ENCODE assay signal across 8 mouse cellular contexts in genomic region chrX:100625146-100625545, GRCm38 (mm10). TPM values are rescaled to one million over a fixed set of nuclear protein-coding genes. Genes with fewer than 3 reads are reported as not detected.
A peak's percentile ranks its signal among the peaks of the same experiment; 100 is the strongest.
DNase-seq lines count a peak whose midpoint lies in the region; ATAC-seq and TF ChIP-seq lines count a peak whose summit lies in the region.

No protein-coding gene starts in this region.

- TF ChIP-seq CTCF in heart, adult 2 months (IDR thresholded peaks at IDR 0.05), result no peak
- TF ChIP-seq CTCF in E14TG2a.4 (conservative IDR thresholded peaks at IDR 0.05; ENCODE audit: low read length), result no peak
- TF ChIP-seq CTCF in liver, embryonic 14.5 days (IDR thresholded peaks at IDR 0.05; ENCODE audit: low read depth), result no peak

- no peak for DNase-seq in heart, adult 2 months
- DNase-seq in heart, postnatal 25 days (ENCODE audit: low spot score), result no peak
- DNase-seq in forebrain, embryonic 11.5 days (ENCODE audit: low spot score), result no peak
- DNase-seq in liver, embryonic 14.5 days (ENCODE audit: low read depth in 3 of 3, low spot score in 3 of 3), result no peak
- no peak for DNase-seq in urinary bladder, postnatal 36 days (ENCODE audit: low spot score in 2 of 2)
- no peak for DNase-seq in layer of hippocampus, adult 9-11 months
- DNase-seq in frontal cortex, postnatal 10 days (ENCODE audit: low spot score in 2 of 2), result no peak

- peak overlapping the region; percentile 51; the same call in 1 of the 2 replicates for H3K4me2 ChIP-seq in forebrain, embryonic 11.5 days (ENCODE audit: low read depth, low read length, severe bottlenecking)
- H3K4me2 ChIP-seq in liver, embryonic 14.5 days (ENCODE audit: low read depth), result peak overlapping the region; percentile 77

- H3K27me3 ChIP-seq in heart, adult 2 months (ENCODE audit: control insufficient read depth, insufficient read depth, low read length), result no peaks in the 10 kb centered on the region
- H3K27me3 ChIP-seq in E14TG2a.4 (ENCODE audit: insufficient read depth, low read length), result no peaks in the 10 kb centered on the region
- no peaks in the 10 kb centered on the region for H3K27me3 ChIP-seq in forebrain, embryonic 11.5 days (ENCODE audit: control insufficient read depth, insufficient read depth, low read length)
- H3K27me3 ChIP-seq in liver, embryonic 14.5 days (ENCODE audit: control insufficient read depth, insufficient read depth, low read length), result no peaks in the 10 kb centered on the region

- TF ChIP-seq EP300 in heart, adult 2 months (IDR thresholded peaks at IDR 0.05; ENCODE audit: insufficient read depth, low read depth, low read length), result no peak
- TF ChIP-seq EP300 in liver, embryonic 14.5 days (IDR thresholded peaks at IDR 0.05; ENCODE audit: low read depth), result no peak

- no peaks in the 10 kb centered on the region for H3K9me3 ChIP-seq in E14TG2a.4 (ENCODE audit: low read length)
- no peaks in the 10 kb centered on the region for H3K9me3 ChIP-seq in forebrain, embryonic 11.5 days (ENCODE audit: control insufficient read depth, low read length)
- no peaks in the 10 kb centered on the region for H3K9me3 ChIP-seq in liver, embryonic 14.5 days (ENCODE audit: control insufficient read depth, low read length)

- peak overlapping the region; percentile 72 for H3K27ac ChIP-seq in heart, adult 2 months
- H3K27ac ChIP-seq in forebrain, embryonic 11.5 days (ENCODE audit: low read depth, low read length), result no peak overlapping the region
- H3K27ac ChIP-seq in liver, embryonic 14.5 days, result peak overlapping the region; percentile 41

- H3K4me1 ChIP-seq in heart, adult 2 months (ENCODE audit: control insufficient read depth, insufficient read depth, low read length), result no peaks in the 10 kb centered on the region
- H3K4me1 ChIP-seq in E14TG2a.4 (replicated peaks; ENCODE audit: low read depth, low read length), result peaks cover 13% of the 10 kb centered on the region; the same call in 1 of the 2 replicates
- H3K4me1 ChIP-seq in forebrain, embryonic 11.5 days (replicated peaks; ENCODE audit: control insufficient read depth, insufficient read depth, low read length), result no peaks in the 10 kb centered on the region
- H3K4me1 ChIP-seq in liver, embryonic 14.5 days (replicated peaks; ENCODE audit: control insufficient read depth in 2 of 2, insufficient read depth in 2 of 2, low read length in 1 of 2), result peaks cover 0 to 9% of the 10 kb centered on the region in 2 experiments

- no peak overlapping the region for H3K9ac ChIP-seq in heart, adult 2 months (ENCODE audit: low read depth, low read length)
- peak overlapping the region; percentile 54; the same call in 1 of the 2 replicates for H3K9ac ChIP-seq in forebrain, embryonic 11.5 days (ENCODE audit: low read length)
- H3K9ac ChIP-seq in liver, embryonic 14.5 days (replicated peaks), result peak overlapping the region; percentile 72

- no peak; the same call in 1 of the 2 replicates for ATAC-seq in forebrain, embryonic 11.5 days (replicated peaks; ENCODE audit: low FRiP score)
- ATAC-seq in liver, embryonic 14.5 days (ENCODE audit: insufficient read depth), result no peak

- intact Hi-C loops in heart, adult 2 months (cut with DNase I), result no loop called here
- intact Hi-C loops in heart, postnatal 25 days (cut with DNase I), result no loop called here

- TF ChIP-seq POLR2A in heart, adult 2 months (IDR thresholded peaks at IDR 0.05; ENCODE audit: insufficient read depth, low read depth, low read length), result no peak

- H3K79me2 ChIP-seq in heart, adult 2 months (replicated peaks; ENCODE audit: control insufficient read depth, insufficient read depth, low read length), result no peaks in the 10 kb centered on the region

- WGBS in heart, adult 2 months, result 30% methylated on average over 7 of the region's 7 CpGs
- WGBS in forebrain, embryonic 11.5 days, result 50% methylated on average over 7 of the region's 7 CpGs
- WGBS in liver, embryonic 14.5 days (ENCODE audit: insufficient replicate concordance), result 28% methylated on average over 7 of the region's 7 CpGs

- H3K36me3 ChIP-seq in heart, adult 2 months (ENCODE audit: control insufficient read depth, insufficient read depth, low read length), result no peaks in the 10 kb centered on the region
- peaks cover 37% of the 10 kb centered on the region for H3K36me3 ChIP-seq in E14TG2a.4 (ENCODE audit: insufficient read depth, low read length)
- no peaks in the 10 kb centered on the region for H3K36me3 ChIP-seq in forebrain, embryonic 11.5 days (ENCODE audit: control insufficient read depth, insufficient read depth, low read length)
- H3K36me3 ChIP-seq in liver, embryonic 14.5 days (replicated peaks; ENCODE audit: control insufficient read depth, insufficient read depth, low read depth), result peaks cover 6% of the 10 kb centered on the region; the same call in 1 of the 2 replicates

- H3K4me3 ChIP-seq in heart, adult 2 months, result peak overlapping the region; percentile 60
- H3K4me3 ChIP-seq in E14TG2a.4 (replicated peaks; ENCODE audit: low read length), result peak overlapping the region; percentile 88
- peak overlapping the region; percentile 59 for H3K4me3 ChIP-seq in forebrain, embryonic 11.5 days (ENCODE audit: low read depth, low read length)
- peak overlapping the region; percentile 90 to 94 for H3K4me3 ChIP-seq in liver, embryonic 14.5 days (ENCODE audit: insufficient read depth in 1 of 2, low read depth in 2 of 2, low read length in 2 of 2)

RNA-seq across cellular contexts. Expression of gene Kif4, which starts 0.4 kb away (rescaled TPM):
- total RNA-seq in heart, adult 2 months (2021), result under 1 TPM; 0.23 to 0.45 TPM
- polyA plus RNA-seq in heart, adult 2 months (2012; rRNA removed), result 0.16 and 0.18 TPM in 2 replicates
- under 1 TPM; 0.55 to 0.59 TPM for total RNA-seq in heart, postnatal 25 days (2021)
- polyA plus RNA-seq in forebrain, embryonic 11.5 days (2014; fragmentation: Nextera tagmentation; extraction: Ambion mirVana), result 59.5 and 63.2 TPM in 2 replicates
- 7.1 and 14.6 TPM in 2 replicates for polyA plus RNA-seq in liver, embryonic 14.5 days (2012; rRNA removed)
- 23.5 and 24.7 TPM in 2 replicates for polyA plus RNA-seq in liver, embryonic 14.5 days (2014; fragmentation: Nextera tagmentation; extraction: Ambion mirVana)

RNA-seq across cellular contexts. Expression of gene Pdzd11, which starts 1.2 kb away (rescaled TPM):
- 10 to 100 TPM; 21.4 to 26.2 TPM for total RNA-seq in heart, adult 2 months (2021)
- 18.3 and 29.1 TPM in 2 replicates for polyA plus RNA-seq in heart, adult 2 months (2012; rRNA removed)
- 10 to 100 TPM; 25.9 to 27.1 TPM for total RNA-seq in heart, postnatal 25 days (2021)
- 134 and 138 TPM in 2 replicates for polyA plus RNA-seq in forebrain, embryonic 11.5 days (2014; fragmentation: Nextera tagmentation; extraction: Ambion mirVana)
- polyA plus RNA-seq in liver, embryonic 14.5 days (2012; rRNA removed), result 19.3 and 27.1 TPM in 2 replicates
- polyA plus RNA-seq in liver, embryonic 14.5 days (2014; fragmentation: Nextera tagmentation; extraction: Ambion mirVana), result 67.2 and 70.0 TPM in 2 replicates

RNA-seq across cellular contexts. Expression of gene Arr3, which starts 19.8 kb away (rescaled TPM):
- not detected for total RNA-seq in heart, adult 2 months (2021)
- polyA plus RNA-seq in heart, adult 2 months (2012; rRNA removed), result not detected in 2 replicates
- total RNA-seq in heart, postnatal 25 days (2021), result not detected
- polyA plus RNA-seq in forebrain, embryonic 11.5 days (2014; fragmentation: Nextera tagmentation; extraction: Ambion mirVana), result 0.23 TPM in 1 of 2 replicates, not detected in the other
- not detected in 2 replicates for polyA plus RNA-seq in liver, embryonic 14.5 days (2012; rRNA removed)
- not detected in 2 replicates for polyA plus RNA-seq in liver, embryonic 14.5 days (2014; fragmentation: Nextera tagmentation; extraction: Ambion mirVana)

RNA-seq across cellular contexts. Expression of gene P2ry4, which starts 30.5 kb away (rescaled TPM):
- total RNA-seq in heart, adult 2 months (2021), result not detected
- not detected in 2 replicates for polyA plus RNA-seq in heart, adult 2 months (2012; rRNA removed)
- total RNA-seq in heart, postnatal 25 days (2021), result not detected
- polyA plus RNA-seq in forebrain, embryonic 11.5 days (2014; fragmentation: Nextera tagmentation; extraction: Ambion mirVana), result not detected in 2 replicates
- polyA plus RNA-seq in liver, embryonic 14.5 days (2012; rRNA removed), result 0.18 and 0.24 TPM in 2 replicates
- polyA plus RNA-seq in liver, embryonic 14.5 days (2014; fragmentation: Nextera tagmentation; extraction: Ambion mirVana), result 0.32 and 0.35 TPM in 2 replicates

RNA-seq across cellular contexts. Expression of gene Awat1, which starts 53.1 kb away (rescaled TPM):
- not detected for total RNA-seq in heart, adult 2 months (2021)
- not detected in 2 replicates for polyA plus RNA-seq in heart, adult 2 months (2012; rRNA removed)
- total RNA-seq in heart, postnatal 25 days (2021), result not detected
- polyA plus RNA-seq in forebrain, embryonic 11.5 days (2014; fragmentation: Nextera tagmentation; extraction: Ambion mirVana), result not detected in 2 replicates
- polyA plus RNA-seq in liver, embryonic 14.5 days (2012; rRNA removed), result 0.03 TPM in 1 of 2 replicates, not detected in the other
- polyA plus RNA-seq in liver, embryonic 14.5 days (2014; fragmentation: Nextera tagmentation; extraction: Ambion mirVana), result 0.09 TPM in 1 of 2 replicates, not detected in the other
